Mouse (Mus musculus) midbrain, postnatal 0 days (tissue): ENCODE data around the gene Il12b. TPM values are rescaled to one million over a fixed set of nuclear protein-coding genes. Genes with fewer than 3 reads are reported as not detected.

Experiments
- ATAC-seq: fragments of 200-750 bp; cut with Nextera tagmentation; 2 replicates; pipeline ENCODE4 v1.8.0; 2017; ENCODE audit warnings: moderate number of reproducible peaks, mild to moderate bottlenecking, moderate TSS enrichment, moderate library complexity; ENCODE audit not compliant: low FRiP score
- DNase-seq: peaks from one replicate; pipeline ENCODE4 v3.0.0-alpha.2; 2015; ENCODE audit warnings: low spot score
- H3K27ac ChIP-seq: fragments of 300-500 bp; sonication (generic); 2 replicates; pipeline ENCODE4 v1.5.1; 2014; ENCODE audit warnings: low read depth, mild to moderate bottlenecking, low read length, mixed read lengths
- H3K27me3 ChIP-seq: fragments of 300-500 bp; sonication (generic); 2 replicates; pipeline ENCODE4 v1.6.1; 2014; ENCODE audit warnings: low read length, control low read depth, mixed read lengths; ENCODE audit not compliant: insufficient read depth
- H3K36me3 ChIP-seq: fragments of 300-500 bp; sonication (generic); 2 replicates; pipeline ENCODE4 v1.6.1; 2014; ENCODE audit warnings: low read length, control low read depth, mixed read lengths; ENCODE audit not compliant: insufficient read depth
- H3K4me1 ChIP-seq: fragments of 300-500 bp; sonication (generic); 2 replicates; pipeline ENCODE4 v1.6.1; 2014; ENCODE audit warnings: mild to moderate bottlenecking, control low read depth, antibody characterized with exemption, low read length, mixed read lengths; ENCODE audit not compliant: insufficient read depth
- H3K4me2 ChIP-seq: fragments of 300-500 bp; sonication (generic); 2 replicates; pipeline ENCODE4 v1.6.1; 2014; ENCODE audit warnings: low read depth, mild to moderate bottlenecking, low read length, mixed read lengths; ENCODE audit not compliant: poor library complexity, severe bottlenecking
- H3K4me3 ChIP-seq: fragments of 300-500 bp; sonication (generic); 2 replicates; pipeline ENCODE4 v1.5.1; 2014; ENCODE audit warnings: low read depth, mild to moderate bottlenecking, low read length, moderate library complexity
- H3K9ac ChIP-seq: fragments of 300-500 bp; sonication (generic); replicated peaks from 2 replicates; pipeline ENCODE4 v1.6.1; 2014; ENCODE audit warnings: mild to moderate bottlenecking, low read length, moderate library complexity, mixed read lengths; ENCODE audit not compliant: poor library complexity, severe bottlenecking
- H3K9me3 ChIP-seq: fragments of 300-500 bp; sonication (generic); 2 replicates; pipeline ENCODE4 v1.6.1; 2016; ENCODE audit warnings: low read length, control low read depth
- CTCF ChIP-seq: IDR thresholded peaks from 2 replicates; pipeline ENCODE4 v1.5.1; 2016; ENCODE audit warnings: antibody characterized with exemption, mild to moderate bottlenecking
- WGBS: fragments of 180-500 bp; shearing (Covaris S2); extraction: QIAGEN DNeasy Blood & Tissue Kit; methylation state at CpG from one replicate; pipeline ENCODE4 v1.1.7; 2014; 5-methylcytosine and 5-hydroxymethylcytosine counted together
- polyA plus RNA-seq: library from polyadenylated mRNA; unstranded; fragments of >200 nt; fragmentation: Nextera tagmentation; extraction: Ambion mirVana; gene quantifications from 2 replicates; pipeline ENCODE4 v1.2.1, GENCODE M21; 2015
- total RNA-seq: library from RNA; depleted of rRNA; stranded (reverse); fragments of >200 nt; gene quantifications from 2 replicates; pipeline ENCODE4 v1.2.3, GENCODE M21; 2014; rRNA removed

Il12b gene
- total and polyA plus RNA-seq, 2 experiments from 2014 or later, result not detected

DNA sequence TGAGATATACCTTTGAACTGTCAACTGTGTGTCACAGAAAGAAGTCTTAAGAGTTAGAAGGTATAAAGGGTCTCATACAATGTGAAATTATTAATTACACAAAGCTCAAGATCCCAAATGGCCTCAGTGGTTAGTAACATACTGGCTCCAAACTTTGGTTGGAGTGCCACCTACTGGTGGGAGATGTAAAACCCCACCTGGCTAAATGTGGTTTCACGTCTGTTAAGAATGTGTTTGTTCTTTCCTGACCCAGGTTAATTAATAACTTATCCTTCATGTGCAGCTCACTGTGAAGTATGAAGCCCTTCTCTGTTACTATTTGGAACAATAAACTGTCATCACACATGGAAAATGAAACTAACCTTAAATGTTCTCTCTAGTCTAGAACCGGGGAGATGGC, 53.6 kb downstream of the Il12b start:
- TF ChIP-seq CTCF, result peak; percentile 96
- H3K27me3 ChIP-seq, result no peaks in the 10 kb centered on the region
- WGBS, result 59% methylated on average over 2 of the region's 2 CpGs
- H3K36me3 ChIP-seq, result peaks cover 22% of the 10 kb centered on the region; the same call in 1 of the 2 replicates
- DNase-seq (peak; percentile 77), ATAC-seq (no peak)
- no peak overlapping the region for H3K9ac ChIP-seq
- H3K4me2 ChIP-seq, result no peak overlapping the region
- no peaks in the 10 kb centered on the region for H3K4me1 ChIP-seq
- no peak overlapping the region for H3K4me3 ChIP-seq
- no peak overlapping the region for H3K27ac ChIP-seq
- H3K9me3 ChIP-seq, result no peaks in the 10 kb centered on the region

DNA sequence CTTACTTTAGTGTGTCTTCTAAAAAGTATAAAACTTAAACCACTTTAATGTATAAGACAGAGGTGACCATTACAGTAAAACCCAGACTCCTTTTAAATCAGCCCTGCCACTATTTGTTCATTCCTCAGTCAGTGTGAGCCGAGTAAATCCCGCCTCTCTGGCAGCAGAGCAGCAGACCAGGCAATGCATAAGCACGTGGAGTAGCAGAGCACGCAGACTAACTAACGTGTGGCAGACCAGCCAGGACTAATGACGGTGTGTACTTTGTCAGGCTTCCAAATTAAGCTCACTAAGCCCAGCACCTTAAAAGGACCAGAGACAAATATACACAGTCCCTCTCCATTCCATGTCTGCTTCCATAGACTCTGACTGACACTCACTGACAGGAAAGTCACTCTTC, 61.6 kb downstream of the Il12b start:
- ATAC-seq (no peak), DNase-seq (no peak)
- WGBS, result 81% methylated on average over 6 of the region's 6 CpGs
- Histone ChIP-seq H3K9me3 (no peaks in the 10 kb centered on the region), H3K9ac (no peak overlapping the region), H3K27ac (no peak overlapping the region), H3K4me3 (no peak overlapping the region), H3K36me3 (peaks cover 28% of the 10 kb centered on the region), H3K4me1 (no peaks in the 10 kb centered on the region), H3K27me3 (no peaks in the 10 kb centered on the region), H3K4me2 (no peak overlapping the region)
- no peak for TF ChIP-seq CTCF

Other genes with a start within 250 kb of the Il12b start
- gene Ublcp1, start 70.4 kb downstream of the Il12b start, total RNA-seq, result 29.2 and 40.4 TPM in 2 replicates
- 48.8 and 54.1 TPM in 2 replicates for gene Ublcp1, start 70.4 kb downstream of the Il12b start, polyA plus RNA-seq
- 115 and 119 TPM in 2 replicates for gene Rnf145, start 118.9 kb downstream of the Il12b start, total RNA-seq
- 101 and 104 TPM in 2 replicates for gene Rnf145, start 118.9 kb downstream of the Il12b start, polyA plus RNA-seq
- 27.1 and 27.2 TPM in 2 replicates for gene Ebf1, start 217.3 kb downstream of the Il12b start, total RNA-seq
- 30.0 and 30.5 TPM in 2 replicates for gene Ebf1, start 217.3 kb downstream of the Il12b start, polyA plus RNA-seq